Mouse (Mus musculus) limb, embryonic 10.5 days (tissue): Measurements from ENCODE around the gene Shisal2a. TPM values are rescaled to one million over a fixed set of nuclear protein-coding genes. Genes with fewer than 3 reads are reported as not detected.
A peak's percentile ranks its signal among the peaks of the same experiment; 100 is the strongest.

Experiments used
- DNase-seq: peaks from one replicate; pipeline ENCODE4 v3.0.0-alpha.2; 2017; ENCODE audit warnings: low spot score
- H3K27ac ChIP-seq: fragments of 300-500 bp; sonication (generic); 2 replicates; pipeline ENCODE4 v1.5.1; 2016; ENCODE audit warnings: mild to moderate bottlenecking
- H3K27me3 ChIP-seq: fragments of 300-500 bp; sonication (generic); 2 replicates; pipeline ENCODE4 v1.6.1; 2016; ENCODE audit warnings: low read depth, mild to moderate bottlenecking; ENCODE audit not compliant: poor library complexity, severe bottlenecking
- H3K36me3 ChIP-seq: fragments of 300-500 bp; sonication (generic); 2 replicates; pipeline ENCODE4 v1.6.1; 2016; ENCODE audit warnings: mild to moderate bottlenecking, moderate library complexity
- H3K4me1 ChIP-seq: fragments of 300-500 bp; sonication (generic); 2 replicates; pipeline ENCODE4 v1.6.1; 2016
- H3K4me3 ChIP-seq: fragments of 300-500 bp; sonication (generic); 2 replicates; pipeline ENCODE4 v1.5.1; 2016; ENCODE audit warnings: mild to moderate bottlenecking, moderate library complexity
- H3K9me3 ChIP-seq: fragments of 300-500 bp; sonication (generic); replicated peaks from 2 replicates; pipeline ENCODE4 v1.6.1; 2016; ENCODE audit warnings: mild to moderate bottlenecking
- WGBS: fragments of 180-500 bp; shearing (Covaris S2); methylation state at CpG from one replicate; pipeline ENCODE4 v1.1.7; 2016; 5-methylcytosine and 5-hydroxymethylcytosine counted together
- polyA plus RNA-seq: library from polyadenylated mRNA; unstranded; fragments of >200 nt; fragmentation: Nextera tagmentation; extraction: Ambion mirVana; gene quantifications from 2 replicates; pipeline ENCODE4 v1.2.1, GENCODE M21; 2016

Gene Shisal2a
- polyA plus RNA-seq, 1 experiment from 2014 or later = 5.6 TPM

DNA sequence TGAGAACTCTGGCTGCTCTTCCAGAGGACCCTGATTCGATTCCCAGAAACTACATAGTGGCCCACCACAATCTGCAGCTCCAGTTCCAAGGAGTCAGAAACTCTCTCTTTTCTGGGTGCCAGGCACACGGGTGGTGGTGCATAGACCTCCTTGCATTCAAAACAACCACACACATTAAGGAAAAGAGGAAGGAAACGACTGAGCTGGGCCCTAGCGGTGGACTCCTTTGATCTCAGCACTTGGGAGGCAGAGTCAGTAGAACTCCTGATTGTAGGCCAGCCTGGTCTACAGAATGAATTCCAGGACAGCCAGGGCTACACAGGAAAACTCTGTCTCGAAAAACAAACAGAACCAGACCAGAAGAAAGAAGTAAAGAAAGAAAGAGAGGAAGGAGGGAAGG lies 59.6 kb downstream of the Shisal2a start:
- DNase-seq = no peak
- Histone ChIP-seq H3K27ac (no peak overlapping the region), H3K4me1 (peaks cover 15% of the 10 kb centered on the region), H3K9me3 (no peaks in the 10 kb centered on the region), H3K27me3 (no peaks in the 10 kb centered on the region), H3K4me3 (no peak overlapping the region), H3K36me3 (no peaks in the 10 kb centered on the region)
- 77% methylated on average over 5 of the region's 5 CpGs for WGBS

GRCm38 (mm10) chr4:108320627-108321380 lies 62.3 kb downstream of the Shisal2a start:
- Histone ChIP-seq H3K27me3 (no peaks in the 10 kb centered on the region), H3K4me3 (no peak overlapping the region), H3K9me3 (no peaks in the 10 kb centered on the region), H3K4me1 (peaks cover 10% of the 10 kb centered on the region), H3K27ac (no peak overlapping the region), H3K36me3 (no peaks in the 10 kb centered on the region)
- no peak for DNase-seq
- WGBS = 86% methylated on average over 7 of the region's 7 CpGs

GRCm38 (mm10) chr4:108319747-108320146 lies 63.4 kb downstream of the Shisal2a start:
- Histone ChIP-seq H3K36me3 (no peaks in the 10 kb centered on the region), H3K27me3 (no peaks in the 10 kb centered on the region), H3K4me3 (no peak overlapping the region), H3K27ac (no peak overlapping the region), H3K9me3 (no peaks in the 10 kb centered on the region), H3K4me1 (peaks cover 10% of the 10 kb centered on the region)
- peak; percentile 38 for DNase-seq
- WGBS = 77% methylated on average over 6 of the region's 6 CpGs

GRCm38 (mm10) chr4:108318649-108319615 lies 64.2 kb downstream of the Shisal2a start:
- WGBS = 79% methylated on average over 7 of the region's 8 CpGs
- no peak overlapping the region for H3K27ac ChIP-seq
- H3K27me3 ChIP-seq = no peaks in the 10 kb centered on the region
- DNase-seq = no peak
- H3K4me1 ChIP-seq = peaks cover 10% of the 10 kb centered on the region
- H3K36me3 ChIP-seq = no peaks in the 10 kb centered on the region
- no peaks in the 10 kb centered on the region for H3K9me3 ChIP-seq
- no peak overlapping the region for H3K4me3 ChIP-seq

Other genes with a start within 250 kb of the Shisal2a start
- gene Scp2, start 238.4 kb downstream of the Shisal2a start, polyA plus RNA-seq = 138 TPM in 2 replicates
- gene Echdc2, start 217.9 kb downstream of the Shisal2a start, polyA plus RNA-seq = 31.2 and 32.9 TPM in 2 replicates
- 0.13 TPM in 1 of 2 replicates, not detected in the other for gene Zyg11a, start 165.3 kb downstream of the Shisal2a start, polyA plus RNA-seq
- 11.9 and 13.6 TPM in 2 replicates for gene Zyg11b, start 82.3 kb downstream of the Shisal2a start, polyA plus RNA-seq
- gene Coa7, start 55.2 kb downstream of the Shisal2a start, polyA plus RNA-seq = 68.2 and 71.3 TPM in 2 replicates
- 40.6 and 44.3 TPM in 2 replicates for gene Gpx7, start 23.6 kb upstream of the Shisal2a start, polyA plus RNA-seq
- gene Tut4, start 76.1 kb upstream of the Shisal2a start, polyA plus RNA-seq = 95.8 and 119 TPM in 2 replicates
- 126 and 132 TPM in 2 replicates for gene Prpf38a, start 196.0 kb upstream of the Shisal2a start, polyA plus RNA-seq
- gene Orc1, start 196.1 kb upstream of the Shisal2a start, polyA plus RNA-seq = 30.4 and 31.1 TPM in 2 replicates
- gene Cc2d1b, start 236.6 kb upstream of the Shisal2a start, polyA plus RNA-seq = 28.9 and 31.2 TPM in 2 replicates